In the genomic region with DNA sequence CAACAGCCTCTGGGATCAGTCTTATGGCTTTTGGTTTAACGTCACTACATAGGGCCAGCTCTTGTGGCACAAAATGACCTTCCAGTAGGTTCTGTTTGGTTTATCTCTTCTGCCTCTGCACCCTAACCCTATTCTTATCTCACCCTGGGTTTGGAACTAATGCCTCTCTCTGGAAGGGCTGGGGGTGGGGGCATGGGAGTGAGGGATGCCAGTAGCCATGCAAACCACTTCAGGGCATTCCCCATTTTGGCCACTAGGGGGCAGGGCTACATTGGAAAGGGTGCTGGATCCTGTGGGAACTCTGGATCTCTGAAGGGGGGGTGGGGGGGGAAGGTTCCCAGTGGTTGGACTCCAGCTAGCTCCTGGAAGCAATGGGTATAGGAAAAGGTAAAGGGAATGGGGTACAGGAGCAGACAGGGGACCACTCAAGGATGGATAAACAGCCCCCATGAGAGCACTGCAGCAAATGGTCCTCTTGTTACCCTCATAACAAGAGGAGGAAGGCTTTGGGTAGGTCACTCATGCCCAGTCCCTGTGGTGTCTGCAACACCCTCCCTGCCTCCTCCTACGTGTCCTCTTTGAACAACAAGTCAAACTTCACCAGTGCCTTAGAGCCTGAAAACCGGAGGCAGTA, we compare ENCODE assay signal across 8 mouse cellular contexts. TPM values are rescaled to one million over a fixed set of nuclear protein-coding genes. Genes with fewer than 3 reads are reported as not detected.
DNase-seq lines count a peak whose midpoint lies in the region; ATAC-seq and TF ChIP-seq lines count a peak whose summit lies in the region.
"Had no signal": no experiment of that assay in that cellular context is flagged by ENCODE, and none has a peak within 500 bp of the region (broad histone marks: within the 10 kb centered on the region; RNA-seq: fewer than 3 reads in every experiment).

No protein-coding gene starts in this region.

- peak; percentile 62 to 91 for DNase-seq in adrenal gland, adult (ENCODE audit: inconsistent age in 2 of 2, low spot score in 1 of 2)
- peak; percentile 36 to 63 for DNase-seq in cerebellum, adult 2 months
- DNase-seq in left cerebral cortex, adult 18-20 months (ENCODE audit: low spot score in 2 of 2), result peak; percentile 75 to 85
- DNase-seq in mesoderm, embryonic 11.5 days (ENCODE audit: low read depth, low spot score), result peak; percentile 61
- DNase-seq in spleen, adult 12 weeks (ENCODE audit: low spot score), result peak; percentile 22

- WGBS in cerebellum, adult 2 months, result 92% methylated on average over 3 of the region's 3 CpGs
- WGBS in hindbrain, embryonic 16.5 days, result 80% methylated on average over 3 of the region's 3 CpGs

- H3K4me1 ChIP-seq in cerebellum, adult 2 months (ENCODE audit: control insufficient read depth, insufficient read depth, low read length), result no peaks in the 10 kb centered on the region
- H3K4me1 ChIP-seq in hindbrain, embryonic 16.5 days (ENCODE audit: control insufficient read depth, insufficient read depth, low read depth, low read length), result no peaks in the 10 kb centered on the region

- peaks cover 37% of the 10 kb centered on the region for H3K36me3 ChIP-seq in hindbrain, embryonic 16.5 days (ENCODE audit: control insufficient read depth, insufficient read depth, low read length)
- H3K36me3 ChIP-seq: liver, embryonic 15.5 days had no signal

- H3K27me3 ChIP-seq in cerebellum, adult 2 months (ENCODE audit: control insufficient read depth, insufficient read depth, low read length), result no peaks in the 10 kb centered on the region
- H3K27me3 ChIP-seq in hindbrain, embryonic 16.5 days (replicated peaks; ENCODE audit: control insufficient read depth, insufficient read depth, low read length), result no peaks in the 10 kb centered on the region
- H3K27me3 ChIP-seq: liver, embryonic 15.5 days had no signal

- peak; percentile 72 for TF ChIP-seq CTCF in cerebellum, adult 2 months (IDR thresholded peaks at IDR 0.05; ENCODE audit: borderline replicate concordance, insufficient read depth, low read depth, low read length)

- no peak overlapping the region for H3K9ac ChIP-seq in hindbrain, embryonic 16.5 days (ENCODE audit: low read depth, low read length)
- H3K9ac ChIP-seq: liver, embryonic 15.5 days had no signal

- TF ChIP-seq POLR2A in cerebellum, adult 2 months (IDR thresholded peaks at IDR 0.05; ENCODE audit: borderline replicate concordance, insufficient read depth, low read length), result no peak

- H3K4me3 ChIP-seq in cerebellum, adult 2 months (replicated peaks; ENCODE audit: insufficient read depth, low read depth, low read length), result no peak overlapping the region
- no peak overlapping the region for H3K4me3 ChIP-seq in hindbrain, embryonic 16.5 days (ENCODE audit: low read length)
- H3K4me3 ChIP-seq: liver, embryonic 15.5 days had no signal

- no peak overlapping the region for H3K4me2 ChIP-seq in hindbrain, embryonic 16.5 days (ENCODE audit: low read length)
- H3K4me2 ChIP-seq: liver, embryonic 15.5 days had no signal

- H3K9me3 ChIP-seq in hindbrain, embryonic 16.5 days (ENCODE audit: control insufficient read depth, low read length), result no peaks in the 10 kb centered on the region
- H3K9me3 ChIP-seq: liver, embryonic 15.5 days had no signal

- no peak overlapping the region for H3K27ac ChIP-seq in cerebellum, adult 2 months (ENCODE audit: insufficient read depth, low read length)
- H3K27ac ChIP-seq in hindbrain, embryonic 16.5 days (ENCODE audit: low read depth, low read length), result no peak overlapping the region
- H3K27ac ChIP-seq: liver, embryonic 15.5 days had no signal

- ATAC-seq in frontal cortex, adult (ENCODE audit: low TSS enrichment), result peak; percentile 66
- ATAC-seq in hindbrain, embryonic 16.5 days, result peak; percentile 53

RNA-seq across cellular contexts. Expression of gene Ipo9, which starts 30.9 kb away (rescaled TPM):
- polyA plus RNA-seq in cerebellum, adult 2 months (2012; rRNA removed), result 139 and 157 TPM in 2 replicates
- 102 and 109 TPM in 2 replicates for polyA plus RNA-seq in hindbrain, embryonic 16.5 days (2015; fragmentation: Nextera tagmentation; extraction: Ambion mirVana)
- total RNA-seq in left cerebral cortex, adult 18-20 months (2021), result 100 to 1,000 TPM; 172 to 174 TPM

Comparison
In these comparisons a context has a peak if more than half of its experiments do, and no peak if none do; other contexts are left out.
1. DNase-seq: peak in every context shown above with its lines; median percentile 80 in left cerebral cortex, adult 18-20 months; 76 in adrenal gland, adult; 61 in mesoderm, embryonic 11.5 days; 50 in cerebellum, adult 2 months; 22 in spleen, adult 12 weeks.